Mouse (Mus musculus): Measurements from ENCODE around the gene H2-Q1. TPM values are rescaled to one million over a fixed set of nuclear protein-coding genes. Genes with fewer than 3 reads are reported as not detected.
A peak's percentile ranks its signal among the peaks of the same experiment; 100 is the strongest.

The H2-Q1 gene
- polyA plus RNA-seq, 1 experiment from 2014 or later: 0.19 TPM

DNA sequence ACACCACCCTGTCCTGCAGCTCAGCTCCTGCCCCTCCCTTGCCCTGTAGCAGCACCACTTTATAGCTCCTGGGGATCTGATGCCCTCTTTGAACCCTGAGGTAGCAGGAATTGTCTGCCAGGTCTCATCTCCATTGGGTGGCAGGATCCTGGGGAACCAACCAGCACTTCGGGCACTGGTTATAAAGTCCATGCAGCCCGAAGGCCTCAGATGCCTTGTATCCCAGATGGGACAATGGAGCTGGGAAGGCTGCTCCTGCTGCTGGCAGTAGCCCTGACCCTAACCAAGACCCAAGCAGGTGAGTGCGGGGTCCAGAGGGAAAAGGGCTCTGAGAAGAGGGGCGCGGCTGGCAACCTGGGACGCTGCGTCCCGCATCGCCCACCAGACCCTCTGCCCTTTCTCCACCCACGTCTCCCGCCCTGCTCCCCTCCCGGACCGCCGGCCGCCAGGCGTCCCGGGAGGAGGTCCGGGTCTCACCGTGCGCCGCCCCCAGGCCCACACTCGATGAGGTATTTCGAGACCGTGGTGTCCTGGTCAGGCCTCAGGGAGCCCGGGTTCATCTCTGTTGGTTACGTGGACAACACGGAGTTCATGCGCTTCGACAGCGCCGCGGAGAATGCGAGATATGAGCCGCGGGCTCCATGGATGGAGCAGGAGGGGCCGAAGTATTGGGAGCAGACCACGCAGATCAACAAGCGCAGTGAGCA is 38.7 kb downstream of the H2-Q1 start:
- ATAC-seq (no peak), DNase-seq (ENCODE audit: low spot score) (no peak)
- Histone ChIP-seq H3K9me3 (ENCODE audit: low read length) (no peaks in the 10 kb centered on the region), H3K4me2 (replicated peaks; ENCODE audit: low read depth, low read length) (peak overlapping the region; percentile 72), H3K9ac (replicated peaks; ENCODE audit: low read depth) (peak overlapping the region; percentile 26; the same call in 1 of the 2 replicates), H3K4me1 (ENCODE audit: insufficient read depth, low read depth, low read length) (no peaks in the 10 kb centered on the region; the same call in 1 of the 2 replicates), H3K4me3 (ENCODE audit: low read depth, low read length) (peak overlapping the region; percentile 41), H3K27me3 (replicated peaks; ENCODE audit: insufficient read depth, low read length) (0 out of 2 replicates have a peak, but pooled peaks cover 6% of the 10 kb centered on the region), H3K27ac (ENCODE audit: low read length) (no peak overlapping the region), H3K36me3 (ENCODE audit: insufficient read depth, low read length) (no peaks in the 10 kb centered on the region)
- no peak for TF ChIP-seq EP300 (IDR thresholded peaks at IDR 0.05)
- WGBS: 12% methylated on average over 38 of the region's 38 CpGs

DNA sequence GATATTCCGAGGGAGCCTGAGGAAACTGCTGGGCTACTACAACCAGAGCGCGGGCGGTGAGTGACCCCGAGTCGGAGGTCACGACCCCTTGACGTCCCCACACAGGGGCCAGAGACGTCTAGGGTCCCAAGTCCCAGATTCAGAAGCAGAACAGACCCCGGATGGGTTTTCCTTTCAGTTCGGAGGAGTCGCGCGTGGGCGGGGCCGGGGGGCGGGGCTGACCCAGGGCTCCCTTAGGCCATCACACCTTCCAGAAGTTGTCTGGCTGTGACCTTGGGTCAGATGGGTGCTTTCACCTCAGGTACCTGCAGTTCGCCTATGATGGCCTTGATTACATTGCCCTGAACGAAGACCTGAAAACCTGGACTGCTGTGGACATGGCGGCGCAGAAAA is 39.3 kb downstream of the H2-Q1 start:
- DNase-seq (ENCODE audit: low spot score) (no peak), ATAC-seq (no peak)
- Histone ChIP-seq H3K4me1 (ENCODE audit: insufficient read depth, low read depth, low read length) (no peaks in the 10 kb centered on the region; the same call in 1 of the 2 replicates), H3K27me3 (replicated peaks; ENCODE audit: insufficient read depth, low read length) (0 out of 2 replicates have a peak, but pooled peaks cover 6% of the 10 kb centered on the region), H3K4me2 (replicated peaks; ENCODE audit: low read depth, low read length) (peak overlapping the region; percentile 72), H3K9me3 (ENCODE audit: low read length) (no peaks in the 10 kb centered on the region), H3K36me3 (ENCODE audit: insufficient read depth, low read length) (no peaks in the 10 kb centered on the region), H3K27ac (ENCODE audit: low read length) (no peak overlapping the region), H3K9ac (replicated peaks; ENCODE audit: low read depth) (peak overlapping the region; percentile 26; the same call in 1 of the 2 replicates), H3K4me3 (ENCODE audit: low read depth, low read length) (peak overlapping the region; percentile 41)
- TF ChIP-seq CTCF (IDR thresholded peaks at IDR 0.05): no peak
- no peak for TF ChIP-seq EP300 (IDR thresholded peaks at IDR 0.05)
- 24% methylated on average over 21 of the region's 21 CpGs for WGBS

Other genes starting within 250 kb of the H2-Q1 start
- gene Ly6g6e, start 243.5 kb upstream of the H2-Q1 start, polyA plus RNA-seq (2015; fragmentation: Nextera tagmentation; extraction: Ambion mirVana): 2.8 and 3.1 TPM in 2 replicates
- gene Ly6g6d, start 242.3 kb upstream of the H2-Q1 start, polyA plus RNA-seq (2015; fragmentation: Nextera tagmentation; extraction: Ambion mirVana): 14.4 and 14.7 TPM in 2 replicates
- 0.71 and 0.74 TPM in 2 replicates for gene Ly6g6f, start 234.8 kb upstream of the H2-Q1 start, polyA plus RNA-seq (2015; fragmentation: Nextera tagmentation; extraction: Ambion mirVana)
- 104 and 111 TPM in 2 replicates for gene Abhd16a, start 231.1 kb upstream of the H2-Q1 start, polyA plus RNA-seq (2015; fragmentation: Nextera tagmentation; extraction: Ambion mirVana)
- gene Ly6g5c, start 212.1 kb upstream of the H2-Q1 start, polyA plus RNA-seq (2015; fragmentation: Nextera tagmentation; extraction: Ambion mirVana): not detected in 2 replicates
- 0.60 and 0.69 TPM in 2 replicates for gene Ly6g5b, start 205.0 kb upstream of the H2-Q1 start, polyA plus RNA-seq (2015; fragmentation: Nextera tagmentation; extraction: Ambion mirVana)
- 16.0 and 18.5 TPM in 2 replicates for gene Gpank1, start 198.9 kb upstream of the H2-Q1 start, polyA plus RNA-seq (2015; fragmentation: Nextera tagmentation; extraction: Ambion mirVana)
- gene Csnk2b, start 198.4 kb upstream of the H2-Q1 start, polyA plus RNA-seq (2015; fragmentation: Nextera tagmentation; extraction: Ambion mirVana): 203 and 207 TPM in 2 replicates
- 14.4 and 16.3 TPM in 2 replicates for gene D17H6S53E, start 194.0 kb upstream of the H2-Q1 start, polyA plus RNA-seq (2015; fragmentation: Nextera tagmentation; extraction: Ambion mirVana)
- 0.19 and 0.27 TPM in 2 replicates for gene Apom, start 188.4 kb upstream of the H2-Q1 start, polyA plus RNA-seq (2015; fragmentation: Nextera tagmentation; extraction: Ambion mirVana)
- 34.8 and 35.8 TPM in 2 replicates for gene Bag6, start 185.2 kb upstream of the H2-Q1 start, polyA plus RNA-seq (2015; fragmentation: Nextera tagmentation; extraction: Ambion mirVana)
- gene Prrc2a, start 155.5 kb upstream of the H2-Q1 start, polyA plus RNA-seq (2015; fragmentation: Nextera tagmentation; extraction: Ambion mirVana): 74.1 and 86.0 TPM in 2 replicates
- gene Aif1, start 144.3 kb upstream of the H2-Q1 start, polyA plus RNA-seq (2015; fragmentation: Nextera tagmentation; extraction: Ambion mirVana): 9.9 and 10.3 TPM in 2 replicates
- gene Lst1, start 132.0 kb upstream of the H2-Q1 start, polyA plus RNA-seq (2015; fragmentation: Nextera tagmentation; extraction: Ambion mirVana): 24.8 and 27.5 TPM in 2 replicates
- gene Ltb, start 126.0 kb upstream of the H2-Q1 start, polyA plus RNA-seq (2015; fragmentation: Nextera tagmentation; extraction: Ambion mirVana): 2.3 and 3.0 TPM in 2 replicates
- 0.95 and 3.7 TPM in 2 replicates for gene Tnf, start 118.4 kb upstream of the H2-Q1 start, polyA plus RNA-seq (2015; fragmentation: Nextera tagmentation; extraction: Ambion mirVana)
- gene Lta, start 115.1 kb upstream of the H2-Q1 start, polyA plus RNA-seq (2015; fragmentation: Nextera tagmentation; extraction: Ambion mirVana): 0.11 TPM in 1 of 2 replicates, not detected in the other
- gene Gm16181, start 99.6 kb upstream of the H2-Q1 start, polyA plus RNA-seq (2015; fragmentation: Nextera tagmentation; extraction: Ambion mirVana): 0.60 TPM in 1 of 2 replicates, not detected in the other
- 4.7 and 6.1 TPM in 2 replicates for gene Atp6v1g2, start 86.7 kb upstream of the H2-Q1 start, polyA plus RNA-seq (2015; fragmentation: Nextera tagmentation; extraction: Ambion mirVana)
- 11.2 and 12.2 TPM in 2 replicates for gene Nfkbil1, start 84.6 kb upstream of the H2-Q1 start, polyA plus RNA-seq (2015; fragmentation: Nextera tagmentation; extraction: Ambion mirVana)
- 161 and 170 TPM in 2 replicates for gene Ddx39b, start 78.7 kb upstream of the H2-Q1 start, polyA plus RNA-seq (2015; fragmentation: Nextera tagmentation; extraction: Ambion mirVana)
- gene H2-D1, start 57.7 kb upstream of the H2-Q1 start, polyA plus RNA-seq (2015; fragmentation: Nextera tagmentation; extraction: Ambion mirVana): 530 and 579 TPM in 2 replicates
- 10.3 and 10.4 TPM in 2 replicates for gene H2-Q2, start 21.8 kb downstream of the H2-Q1 start, polyA plus RNA-seq (2015; fragmentation: Nextera tagmentation; extraction: Ambion mirVana)
- 8.1 and 8.9 TPM in 2 replicates for gene H2-Q4, start 59.2 kb downstream of the H2-Q1 start, polyA plus RNA-seq (2015; fragmentation: Nextera tagmentation; extraction: Ambion mirVana)
- 0.74 and 0.86 TPM in 2 replicates for gene H2-Q6, start 104.4 kb downstream of the H2-Q1 start, polyA plus RNA-seq (2015; fragmentation: Nextera tagmentation; extraction: Ambion mirVana)
- 3.1 and 4.0 TPM in 2 replicates for gene H2-Q7, start 118.8 kb downstream of the H2-Q1 start, polyA plus RNA-seq (2015; fragmentation: Nextera tagmentation; extraction: Ambion mirVana)
- 1.5 and 2.0 TPM in 2 replicates for gene H2-Q10, start 149.7 kb downstream of the H2-Q1 start, polyA plus RNA-seq (2015; fragmentation: Nextera tagmentation; extraction: Ambion mirVana)
- 0.13 TPM in 1 of 2 replicates, not detected in the other for gene Pou5f1, start 185.6 kb downstream of the H2-Q1 start, polyA plus RNA-seq (2015; fragmentation: Nextera tagmentation; extraction: Ambion mirVana)
- gene Tcf19, start 196.4 kb downstream of the H2-Q1 start, polyA plus RNA-seq (2015; fragmentation: Nextera tagmentation; extraction: Ambion mirVana): 14.2 and 17.4 TPM in 2 replicates
- gene Cchcr1, start 196.7 kb downstream of the H2-Q1 start, polyA plus RNA-seq (2015; fragmentation: Nextera tagmentation; extraction: Ambion mirVana): 5.1 and 5.9 TPM in 2 replicates
- gene Psors1c2, start 212.8 kb downstream of the H2-Q1 start, polyA plus RNA-seq (2015; fragmentation: Nextera tagmentation; extraction: Ambion mirVana): not detected in 2 replicates
- gene Cdsn, start 231.7 kb downstream of the H2-Q1 start, polyA plus RNA-seq (2015; fragmentation: Nextera tagmentation; extraction: Ambion mirVana): 0.04 TPM in 1 of 2 replicates, not detected in the other
- not detected in 2 replicates for gene 2300002M23Rik, start 247.0 kb downstream of the H2-Q1 start, polyA plus RNA-seq (2015; fragmentation: Nextera tagmentation; extraction: Ambion mirVana)

Data from lung, postnatal 0 days (tissue).